Mouse (Mus musculus) cerebellum, adult 2 months (tissue): ENCODE measurements at regions not wholly inside any gene's neighbourhood (a gene's known extent, or its start where the extent isn't known, plus 50 kb on each side); places are given as distances from the start of the nearest gene placed in this dataset.

Experiments
- CTCF ChIP-seq: fragments of 200-500 bp; IDR thresholded peaks from 2 replicates; pipeline ENCODE4 v1.5.1; 2011; ENCODE audit warnings: low read depth, mild to moderate bottlenecking, control low read depth, low read length, moderate library complexity, borderline replicate concordance; ENCODE audit not compliant: insufficient read depth
- POLR2A ChIP-seq: fragments of 200-500 bp; IDR thresholded peaks from 2 replicates; pipeline ENCODE4 v1.6.1; 2011; ENCODE audit warnings: low read length, control low read depth, borderline replicate concordance; ENCODE audit not compliant: insufficient read depth

- TF ChIP-seq CTCF (no peak), POLR2A (no peak)
Measured at GRCm38 (mm10) chr1:137650082-137650481, 525.4 kb downstream of the Ptprc start.
